Mouse (Mus musculus) layer of hippocampus, postnatal 14 days (tissue): ENCODE results near the gene 1810049J17Rik. TPM values are rescaled to one million over a fixed set of nuclear protein-coding genes. Genes with fewer than 3 reads are reported as not detected.

ENCODE experiments used
- DNase-seq, 2 experiments: peaks; one replicate each; pipeline ENCODE4 v3.0.0; 2021 to 2022; ENCODE audit warnings: low spot score in 2 of 2, mixed read lengths in 1 of 2
- total RNA-seq, 2 experiments: library from RNA; stranded (reverse); gene quantifications; 2 replicates each; pipeline ENCODE4 v1.2.3; 2021

1810049J17Rik gene
- total RNA-seq, 2 experiments from 2014 or later = 1.6 TPM; not detected in 1

DNA sequence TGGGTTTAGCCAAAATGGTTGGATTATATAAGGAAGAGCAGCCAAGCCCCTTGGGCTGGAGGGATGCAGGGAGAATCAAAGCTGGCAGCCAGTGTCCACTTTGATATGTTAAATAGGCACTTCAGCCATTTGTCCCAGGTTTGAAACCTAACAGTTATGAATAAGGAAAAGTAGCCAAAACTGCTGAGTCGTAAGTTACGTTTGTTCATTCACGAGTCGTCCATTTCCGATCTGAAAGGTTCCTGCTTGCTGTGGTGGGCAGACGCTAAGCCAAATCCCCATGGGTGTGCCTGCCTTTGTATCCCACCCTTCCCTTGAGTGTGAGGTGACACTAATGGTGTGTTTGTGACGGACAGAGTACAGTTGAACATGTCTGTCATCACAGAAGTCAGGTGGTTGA, 10.2 kb downstream of the 1810049J17Rik start:
- DNase-seq = no peak

DNA sequence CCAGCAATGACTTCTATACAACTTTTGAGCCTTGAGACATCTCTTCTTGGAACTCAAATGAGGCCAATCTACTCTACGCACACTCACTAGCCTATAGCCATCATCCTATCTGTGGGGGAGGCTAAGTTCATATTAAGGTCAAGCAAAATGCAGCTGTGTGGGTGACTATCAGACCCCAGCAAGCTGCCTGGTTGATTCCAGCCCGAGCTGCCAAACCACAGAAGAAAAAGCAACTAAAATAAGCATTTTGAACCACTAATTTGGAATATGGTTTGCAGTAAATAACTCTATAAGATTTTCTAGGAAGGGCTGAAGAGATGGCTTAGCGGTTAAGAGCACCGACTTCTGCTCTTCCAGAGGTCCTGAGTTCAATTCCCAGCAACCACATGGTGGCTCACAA, 11.0 kb downstream of the 1810049J17Rik start:
- DNase-seq = no peak

DNA sequence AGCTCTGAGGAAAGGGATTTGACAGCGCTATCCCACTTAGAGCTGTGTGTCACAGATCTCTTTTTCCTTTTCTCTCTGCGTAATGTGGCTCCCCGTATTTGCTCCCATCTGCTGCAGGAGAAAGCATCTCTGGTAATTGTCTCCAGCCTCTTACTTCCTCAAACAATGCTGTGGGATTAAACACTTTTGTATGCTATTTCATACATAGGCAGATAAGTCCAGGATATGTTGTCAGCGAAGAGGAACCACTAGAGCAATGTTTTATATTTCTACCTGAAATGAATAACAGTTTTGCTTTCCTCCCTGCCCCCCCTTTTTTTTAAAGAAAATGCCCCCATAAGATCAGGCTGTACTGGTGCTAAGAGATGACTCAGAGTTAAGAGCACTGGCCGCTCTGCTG, 13.2 kb downstream of the 1810049J17Rik start:
- no peak for DNase-seq

DNA sequence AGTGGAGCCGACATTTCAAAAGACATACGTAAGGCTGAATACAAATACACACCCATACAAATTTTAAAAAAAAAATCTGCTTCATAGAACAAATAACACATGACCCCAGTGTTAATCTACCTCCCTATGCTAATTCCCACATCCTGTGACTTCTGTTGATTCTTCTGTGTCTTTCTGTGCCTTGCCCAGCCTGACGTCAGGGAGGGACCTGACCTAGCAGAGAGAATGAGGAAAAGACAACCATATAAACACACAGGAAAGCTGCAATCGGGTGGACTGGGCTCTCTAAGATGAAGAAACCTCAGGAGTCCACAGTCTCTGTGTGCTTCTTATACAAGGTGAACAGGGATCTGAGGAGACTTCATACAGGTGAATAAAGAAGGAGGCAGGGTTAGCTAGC, 14.6 kb downstream of the 1810049J17Rik start:
- no peak for DNase-seq

DNA sequence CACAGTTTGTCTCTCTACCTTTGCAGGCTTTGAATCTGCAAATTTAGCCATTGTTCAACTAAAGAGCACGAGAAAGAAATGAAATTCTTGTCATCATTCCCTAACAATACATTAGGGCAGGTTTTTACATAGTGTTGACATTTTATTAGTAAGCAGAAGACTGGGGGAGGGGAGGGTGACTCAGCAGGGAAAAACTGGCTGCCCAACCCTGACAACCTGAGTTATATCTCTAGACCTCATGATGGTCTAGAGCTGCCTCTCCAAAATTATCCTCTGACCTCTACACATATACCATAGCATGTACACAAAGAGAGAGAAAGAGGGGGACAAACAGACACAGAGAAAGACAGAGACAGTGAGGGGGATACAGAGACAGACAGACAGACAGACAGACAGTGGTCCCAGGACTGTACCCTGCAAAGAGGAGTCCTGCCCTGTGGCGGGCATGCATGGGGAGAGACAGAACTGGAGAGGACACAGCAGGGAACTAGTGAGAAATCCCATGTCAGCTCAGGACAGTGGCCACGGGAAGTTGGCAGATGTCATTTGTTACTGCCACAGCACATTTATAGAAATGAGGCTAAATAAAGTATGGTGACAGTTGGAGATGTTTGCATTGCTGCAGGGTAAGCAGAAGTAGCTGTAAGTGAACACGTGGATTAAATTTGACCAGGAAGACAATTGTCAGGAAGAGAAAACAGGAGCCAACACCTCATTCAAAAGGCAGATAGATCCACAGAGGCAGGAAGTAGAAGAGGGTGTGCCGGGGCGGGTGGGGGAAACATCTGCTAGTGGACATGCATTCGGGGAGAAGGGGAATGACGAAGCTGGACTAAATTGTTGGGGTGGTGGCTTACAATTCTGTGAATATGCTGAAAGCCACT, 15.3 kb downstream of the 1810049J17Rik start:
- DNase-seq = no peak

DNA sequence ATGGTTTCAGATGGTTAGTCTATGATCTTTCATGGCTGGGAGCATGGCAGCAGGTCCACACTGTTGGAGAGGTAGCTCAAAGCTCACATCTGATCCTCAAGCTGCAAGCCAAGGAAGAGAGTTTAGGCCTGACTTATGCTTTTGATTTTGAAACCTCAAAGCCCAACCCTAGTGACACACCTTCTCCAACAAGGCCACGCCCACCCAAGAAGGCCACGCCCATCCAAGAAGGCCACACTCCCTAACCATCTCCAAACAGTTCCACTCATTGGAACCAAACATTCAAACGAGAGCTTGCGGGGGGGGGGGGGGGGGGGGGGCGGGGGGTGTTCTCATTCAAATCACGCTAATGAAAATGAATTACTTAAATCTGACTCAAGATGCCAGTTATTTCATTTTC, 19.9 kb downstream of the 1810049J17Rik start:
- no peak for DNase-seq

DNA sequence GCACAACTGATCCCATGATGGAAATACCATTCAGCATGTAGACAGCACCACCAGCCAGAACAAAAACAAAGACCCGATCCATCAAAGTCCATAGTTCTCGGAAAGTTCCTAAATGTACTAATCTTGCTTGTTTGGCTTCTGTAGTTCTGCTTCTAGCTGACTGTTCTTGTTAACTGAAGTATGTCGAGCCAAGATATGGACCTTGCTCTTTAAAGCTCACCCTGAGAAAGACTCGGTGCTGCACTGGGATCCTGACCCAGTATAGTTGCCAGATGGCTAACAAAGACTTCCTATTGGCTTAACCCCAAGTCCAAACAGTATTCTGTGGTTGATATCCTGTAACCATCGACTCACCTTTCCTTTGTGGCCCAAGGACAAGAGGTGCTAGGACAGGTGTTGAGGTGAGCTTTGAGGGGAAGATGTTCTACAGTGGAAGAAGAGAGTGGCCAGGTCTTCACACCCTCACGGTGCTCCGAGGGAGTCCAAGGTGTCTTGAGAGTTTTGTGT, 23.4 kb downstream of the 1810049J17Rik start:
- no peak for DNase-seq

DNA sequence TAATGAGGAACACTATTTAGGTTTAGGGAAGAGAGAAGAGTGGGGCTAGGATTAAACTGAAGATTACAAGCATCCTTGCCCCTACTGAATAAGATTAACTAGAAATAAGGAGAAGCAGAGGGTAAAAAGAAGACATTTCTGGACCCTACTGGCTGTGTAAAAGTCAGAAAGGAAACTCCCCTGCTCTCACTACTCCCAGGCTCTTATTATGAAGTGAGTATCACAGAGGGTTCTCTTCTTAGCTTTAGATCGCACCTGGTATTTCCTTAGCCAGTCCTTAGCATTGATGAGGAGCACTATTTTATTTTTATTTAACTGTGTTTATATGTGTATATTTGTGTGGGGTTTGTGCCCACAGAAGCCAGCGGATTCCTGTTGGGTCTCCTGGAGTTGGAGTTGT, 25.5 kb downstream of the 1810049J17Rik start:
- no peak for DNase-seq

DNA sequence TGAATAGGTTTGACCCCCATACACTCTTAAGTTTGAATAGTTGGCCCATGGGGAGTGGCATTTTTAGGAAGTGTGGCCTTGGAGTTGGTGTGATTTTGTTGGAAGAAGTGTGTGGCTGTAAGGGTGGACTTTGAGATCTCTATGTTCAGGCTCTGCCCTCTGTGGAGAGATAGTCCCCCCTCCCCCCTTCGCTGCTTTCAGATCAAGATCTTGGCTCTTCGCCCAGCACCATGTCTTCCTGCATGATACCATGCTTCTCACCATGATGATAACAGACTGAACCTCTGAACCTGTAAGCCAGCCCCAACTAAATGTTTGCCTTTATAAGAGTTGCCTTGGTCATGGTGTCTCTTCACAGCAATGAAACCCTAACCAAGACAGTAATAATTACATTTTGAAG, 29.9 kb downstream of the 1810049J17Rik start:
- DNase-seq = no peak

DNA sequence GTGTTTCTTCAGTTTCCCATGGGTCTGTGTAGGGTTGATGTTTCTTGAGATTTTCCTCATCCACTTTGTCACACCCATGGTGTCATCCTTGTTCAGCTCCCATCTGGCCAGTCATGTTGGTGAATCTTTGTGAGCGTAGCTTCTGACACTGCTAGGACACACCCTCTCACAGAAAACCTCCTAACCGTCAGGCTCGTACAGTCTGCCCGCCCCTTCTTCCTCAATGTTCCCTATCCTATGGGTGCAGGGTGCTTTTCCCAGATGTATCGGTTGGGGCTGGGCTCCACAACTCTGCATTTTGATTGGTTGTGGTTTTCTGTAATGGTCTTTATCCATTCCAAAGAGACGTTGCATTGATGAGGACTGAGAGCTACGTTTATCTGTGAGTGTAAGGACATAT, 31.4 kb downstream of the 1810049J17Rik start:
- DNase-seq = no peak

DNA sequence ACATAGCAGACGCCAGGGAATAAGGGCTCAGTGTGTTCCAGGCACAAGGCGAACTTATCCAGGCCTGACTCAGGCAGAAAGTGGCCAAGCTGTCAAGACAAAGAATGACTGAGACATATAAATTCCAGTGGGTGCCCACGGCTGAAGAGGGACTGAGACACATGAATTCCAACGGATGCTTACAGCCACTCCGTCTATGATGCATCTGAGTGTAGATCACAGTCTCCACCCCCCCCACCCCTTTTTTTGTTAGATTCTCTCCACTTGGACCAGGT, 36.2 kb downstream of the 1810049J17Rik start:
- no peak for DNase-seq

DNA sequence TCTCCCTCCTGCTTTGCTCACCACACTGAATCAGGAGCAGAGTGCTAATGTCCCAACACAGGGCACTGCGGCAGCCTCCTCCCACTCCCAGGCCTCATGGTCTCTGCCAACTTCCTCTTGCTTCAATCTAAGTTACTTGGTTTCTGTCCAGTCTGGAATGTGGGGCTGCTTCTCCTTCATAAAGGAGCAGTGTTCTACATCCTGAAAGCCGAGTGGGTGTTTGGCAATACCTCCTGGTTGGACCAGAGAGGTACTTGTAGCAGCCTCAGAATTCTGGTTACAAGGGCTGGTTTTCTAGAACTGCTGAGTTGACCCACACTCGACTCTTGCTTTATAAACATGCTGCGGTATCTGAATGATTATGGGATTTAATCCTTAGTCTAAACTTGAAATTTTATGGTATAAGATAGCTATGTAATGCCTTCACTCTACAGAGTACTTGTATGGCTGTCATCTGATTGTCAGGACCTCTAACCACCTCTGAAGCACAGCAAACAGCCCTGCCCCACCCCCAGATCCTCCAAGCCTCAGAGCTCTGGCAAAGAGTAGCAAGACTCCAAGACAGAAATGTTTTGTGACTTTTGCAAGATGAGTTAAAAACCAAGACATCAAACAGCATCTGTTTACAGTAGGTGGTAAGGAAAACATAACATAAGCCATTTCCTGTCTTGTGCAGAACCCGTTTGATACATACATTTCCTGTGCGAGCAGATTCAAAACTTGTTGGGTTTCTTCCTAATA, 36.7 kb downstream of the 1810049J17Rik start:
- DNase-seq = peak in 1 of 2 experiments; percentile 54

DNA sequence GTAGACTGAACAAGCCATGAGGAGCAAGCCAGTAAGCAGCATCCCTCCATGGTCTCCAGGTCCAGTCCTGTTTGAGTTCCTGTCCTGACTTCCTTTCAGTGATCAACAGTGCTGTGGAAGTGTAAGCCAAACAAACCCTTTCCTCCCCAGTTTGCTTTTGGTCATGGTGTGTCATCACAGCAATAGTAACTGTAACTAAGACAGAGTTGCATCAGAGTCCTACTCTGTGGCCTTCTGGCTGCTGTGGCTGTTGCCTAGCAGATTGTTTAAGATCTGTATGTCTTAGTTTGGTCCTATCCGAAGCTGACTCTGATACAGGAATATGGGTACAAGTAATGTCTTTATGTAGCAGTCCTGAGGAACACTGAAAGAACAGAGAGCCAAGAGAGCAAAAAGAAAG, 41.9 kb downstream of the 1810049J17Rik start:
- DNase-seq = no peak

DNA sequence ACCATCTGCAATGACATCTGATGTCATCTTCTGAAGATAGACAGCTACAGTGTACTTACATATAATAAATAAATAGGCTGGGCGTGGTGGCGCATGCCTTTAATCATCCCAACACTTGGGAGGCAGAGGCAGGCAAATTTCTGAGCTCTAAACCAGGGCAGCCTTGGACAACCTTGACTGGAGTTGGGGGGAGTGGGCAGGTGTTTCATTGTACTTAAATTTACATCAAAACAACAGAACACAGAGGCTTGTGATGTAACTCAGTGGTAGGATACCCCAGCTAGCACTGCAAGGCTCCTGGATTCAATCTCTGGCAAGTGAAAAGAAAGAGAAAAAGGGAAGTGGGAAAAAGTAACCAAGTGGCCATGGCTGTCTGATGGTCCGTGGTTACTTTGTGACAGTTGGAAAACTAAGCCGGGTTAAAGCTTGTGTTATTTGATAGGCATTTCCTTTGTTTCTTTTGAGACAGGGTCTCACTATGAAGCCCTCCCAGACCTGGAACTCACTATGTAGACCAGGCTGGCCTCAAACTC, 46.5 kb downstream of the 1810049J17Rik start:
- no peak for DNase-seq

DNA sequence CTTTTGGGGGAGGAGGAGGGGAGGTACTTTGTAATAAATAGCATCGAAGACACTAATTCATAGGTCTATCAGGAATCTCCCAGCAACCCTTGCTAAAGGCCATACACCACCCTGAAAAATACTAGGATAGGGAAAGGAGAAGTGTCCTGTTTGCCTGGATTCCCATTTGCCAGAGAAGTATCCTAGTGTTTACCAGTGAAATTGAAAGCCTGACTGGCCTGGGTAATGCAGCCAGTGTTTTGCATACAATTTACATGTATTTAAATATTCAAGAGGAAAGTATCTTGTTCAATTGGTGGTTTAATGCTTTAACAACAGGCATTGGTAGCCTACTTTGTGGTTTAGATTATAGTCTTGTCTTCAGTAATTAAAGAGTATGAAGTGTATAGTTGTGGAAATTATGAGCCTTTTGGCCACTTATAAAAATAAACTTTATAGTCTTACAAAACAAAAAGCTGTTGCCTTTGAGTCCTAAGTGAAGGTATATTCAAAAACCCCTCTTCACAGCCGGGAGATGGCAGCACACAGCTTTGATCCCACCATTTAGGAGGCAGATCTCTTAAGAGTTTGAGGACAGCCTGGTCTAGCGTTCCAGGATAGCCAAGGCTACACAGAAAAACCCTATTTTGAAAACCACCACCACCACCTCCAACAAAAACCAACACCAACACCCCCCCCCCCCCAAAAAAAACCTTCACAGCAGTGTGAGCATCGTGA, 47.5 kb downstream of the 1810049J17Rik start:
- DNase-seq = no peak

DNA sequence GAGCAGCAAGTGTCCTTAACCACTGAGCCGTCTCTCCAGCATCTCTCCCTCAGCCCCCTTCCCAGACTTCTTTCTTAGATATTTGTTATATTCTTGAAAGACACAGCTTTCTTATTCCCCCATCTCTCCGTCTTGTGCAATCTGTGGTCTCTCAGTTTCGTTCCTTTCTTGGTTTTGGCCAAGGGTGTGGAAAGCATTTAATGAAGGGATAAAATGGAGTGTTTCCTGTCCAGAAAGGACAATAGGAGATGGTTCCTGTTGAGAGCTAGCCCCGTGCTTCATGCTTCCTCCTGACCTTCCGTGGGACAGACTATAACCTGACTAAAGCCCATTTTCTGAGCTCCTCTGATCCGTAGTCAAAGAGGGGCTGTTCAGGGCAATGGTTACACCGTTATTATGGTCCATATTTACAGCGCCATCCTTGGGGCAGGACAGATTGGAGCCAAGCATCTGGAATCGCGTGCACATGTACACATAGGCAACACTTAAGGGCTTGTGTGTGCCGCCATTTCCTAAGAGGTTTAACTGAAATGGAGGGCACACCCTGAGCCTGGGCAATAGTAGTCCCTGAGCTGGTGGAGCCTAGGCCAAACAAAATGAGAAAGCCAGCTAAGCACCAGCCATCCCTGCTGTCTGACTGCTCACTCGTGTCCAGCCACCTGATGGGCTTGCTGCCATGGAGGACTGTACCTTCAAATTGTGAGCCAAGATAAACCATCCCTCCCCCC, 48.2 kb downstream of the 1810049J17Rik start:
- no peak for DNase-seq

Other genes with a start within 250 kb of the 1810049J17Rik start
- gene Zfr, start 204.1 kb downstream of the 1810049J17Rik start, total RNA-seq = 100 to 1,000 TPM; 332 to 347 TPM
- gene Mtmr12, start 116.9 kb downstream of the 1810049J17Rik start, total RNA-seq = 10 to 100 TPM; 26.9 to 27.7 TPM
- 10 to 100 TPM; 95.2 to 96.1 TPM for gene Golph3, start 449 bp downstream of the 1810049J17Rik start, total RNA-seq